Mouse (Mus musculus): ENCODE measurements around the gene Olfm1. TPM values are rescaled to one million over a fixed set of nuclear protein-coding genes. Genes with fewer than 3 reads are reported as not detected.

The Olfm1 gene
- polyA plus RNA-seq, 1 experiment from 2014 or later: 32.5 TPM

DNA sequence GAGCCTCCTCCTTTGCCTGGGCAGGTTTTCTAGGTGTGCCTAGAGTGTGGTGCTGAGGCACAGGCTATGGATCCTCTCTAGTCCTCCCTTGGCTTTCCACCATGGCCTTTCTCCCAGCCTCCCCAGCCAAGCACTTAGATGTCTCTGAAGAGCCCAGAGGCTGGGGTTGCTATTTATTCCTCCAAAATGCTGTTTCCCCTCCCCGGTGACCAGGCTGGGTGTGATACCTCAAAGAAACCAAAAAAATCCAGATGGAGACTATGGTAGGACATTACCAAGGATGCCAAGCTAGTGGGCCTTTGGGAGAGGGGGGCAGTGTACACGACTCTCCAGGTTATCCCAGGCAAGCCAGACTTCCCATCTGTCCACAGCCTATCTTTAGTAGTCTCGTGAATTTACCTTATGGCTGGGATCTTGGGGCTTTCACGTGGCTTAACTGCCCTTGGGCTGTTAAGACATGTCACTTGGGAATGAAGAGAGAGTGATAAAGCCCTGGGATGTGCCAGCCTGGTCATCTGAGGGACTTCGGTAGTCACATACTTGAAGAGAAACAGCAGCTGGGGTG is 23.5 kb downstream of the Olfm1 start:
- ATAC-seq (replicated peaks; ENCODE audit: insufficient number of reproducible peaks, low FRiP score, low TSS enrichment, low read depth): no peak
- H3K27ac ChIP-seq (replicated peaks; ENCODE audit: low read depth, low read length): no peak overlapping the region
- WGBS: 78% methylated on average over 5 of the region's 5 CpGs
- DNase-seq (ENCODE audit: low spot score): no peak
- H3K4me3 ChIP-seq (ENCODE audit: low read depth, low read length): no peak overlapping the region
- H3K4me1 ChIP-seq (ENCODE audit: control insufficient read depth, insufficient read depth, low read length): no peaks in the 10 kb centered on the region
- H3K9ac ChIP-seq (replicated peaks; ENCODE audit: low read length): no peak overlapping the region
- no peak overlapping the region for H3K4me2 ChIP-seq (ENCODE audit: low read depth, low read length)
- no peaks in the 10 kb centered on the region for H3K27me3 ChIP-seq (ENCODE audit: control insufficient read depth, insufficient read depth, low read length)
- no peaks in the 10 kb centered on the region; the same call in 1 of the 2 replicates for H3K36me3 ChIP-seq (replicated peaks; ENCODE audit: control insufficient read depth, insufficient read depth, low read depth, low read length)
- H3K9me3 ChIP-seq (replicated peaks; ENCODE audit: control insufficient read depth, low read length): no peaks in the 10 kb centered on the region

DNA sequence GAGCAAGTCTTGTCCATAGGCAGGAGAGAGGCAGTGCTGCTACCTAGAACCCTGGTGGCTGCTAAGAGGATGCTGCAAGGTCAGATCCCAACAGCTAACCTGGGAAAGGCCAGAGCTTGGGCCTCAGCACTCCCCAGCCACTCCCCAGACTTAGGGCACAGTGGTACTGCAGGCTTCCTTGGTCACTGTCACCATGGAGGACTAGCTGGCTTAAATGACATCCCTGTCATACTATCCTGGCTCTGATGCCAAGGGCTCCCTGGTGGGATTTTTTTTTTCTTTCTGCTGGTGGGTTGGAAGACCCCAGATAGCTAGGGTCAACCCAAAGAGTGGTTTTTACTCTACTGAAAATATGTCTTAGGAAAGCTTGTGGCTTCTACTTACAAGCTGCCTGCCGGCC is 25.0 kb downstream of the Olfm1 start:
- no peaks in the 10 kb centered on the region for H3K27me3 ChIP-seq (ENCODE audit: control insufficient read depth, insufficient read depth, low read length)
- 90% methylated on average over 1 of the region's 1 CpGs for WGBS
- no peak overlapping the region for H3K27ac ChIP-seq (replicated peaks; ENCODE audit: low read depth, low read length)
- no peak overlapping the region for H3K4me2 ChIP-seq (ENCODE audit: low read depth, low read length)
- ATAC-seq (replicated peaks; ENCODE audit: insufficient number of reproducible peaks, low FRiP score, low TSS enrichment, low read depth) (no peak), DNase-seq (ENCODE audit: low spot score) (no peak)
- H3K4me3 ChIP-seq (ENCODE audit: low read depth, low read length): no peak overlapping the region
- H3K36me3 ChIP-seq (replicated peaks; ENCODE audit: control insufficient read depth, insufficient read depth, low read depth, low read length): no peaks in the 10 kb centered on the region; the same call in 1 of the 2 replicates
- no peak overlapping the region for H3K9ac ChIP-seq (replicated peaks; ENCODE audit: low read length)
- H3K4me1 ChIP-seq (ENCODE audit: control insufficient read depth, insufficient read depth, low read length): no peaks in the 10 kb centered on the region
- H3K9me3 ChIP-seq (replicated peaks; ENCODE audit: control insufficient read depth, low read length): no peaks in the 10 kb centered on the region

DNA sequence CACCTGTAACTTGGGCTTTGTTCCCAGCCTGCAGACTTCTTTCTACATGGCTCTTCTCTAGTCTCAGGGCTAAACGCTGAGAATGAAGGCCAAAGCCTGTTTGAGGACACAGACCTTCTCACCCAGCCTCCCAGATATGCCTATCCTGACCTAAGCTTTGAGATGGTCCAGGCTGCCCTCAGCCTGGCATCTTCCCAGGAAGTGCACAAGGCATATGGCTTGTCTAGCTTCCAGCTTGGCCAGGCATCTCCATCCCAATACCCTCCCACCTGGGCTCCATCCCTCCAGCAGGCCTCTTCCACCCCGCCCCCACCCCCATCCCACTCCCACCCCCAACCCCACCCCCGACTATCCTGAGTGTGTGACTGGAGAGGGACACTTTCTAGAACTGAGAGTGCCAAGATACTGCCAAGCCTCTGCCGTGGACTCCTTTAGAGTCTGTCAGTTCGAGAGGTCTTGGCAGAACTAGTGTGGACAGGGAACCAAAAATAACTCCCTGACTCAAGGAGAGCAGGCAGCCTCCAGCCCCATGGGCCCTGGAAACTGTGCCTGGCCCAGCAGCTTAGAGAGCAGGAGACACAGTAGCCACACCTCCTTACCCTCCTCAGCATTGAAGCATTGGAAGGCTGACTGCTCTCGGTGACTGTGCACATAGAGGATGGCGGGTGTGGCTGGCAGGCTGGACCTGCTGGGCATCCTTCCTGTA is 26.0 kb downstream of the Olfm1 start:
- WGBS: 71% methylated on average over 7 of the region's 7 CpGs

DNA sequence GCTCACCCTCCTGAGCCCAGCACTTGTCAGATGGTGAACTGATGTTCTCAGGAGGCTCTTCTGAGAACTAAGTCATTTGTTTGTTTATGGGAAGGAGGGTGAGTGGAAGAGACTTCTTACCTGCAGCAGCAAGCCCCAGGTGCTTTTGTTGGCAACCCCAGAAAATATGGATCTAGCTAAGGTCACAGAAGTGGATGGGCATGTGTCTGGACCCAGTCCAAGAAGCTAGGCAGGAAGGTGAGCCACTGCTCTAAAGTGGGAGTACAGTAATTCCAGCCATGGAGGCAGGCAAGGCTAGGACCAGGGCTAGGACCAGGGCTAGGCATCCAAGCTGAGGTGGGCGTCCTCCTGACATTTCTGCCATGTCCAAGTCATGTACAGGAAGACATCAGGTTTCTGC is 26.8 kb downstream of the Olfm1 start:
- H3K4me1 ChIP-seq (ENCODE audit: control insufficient read depth, insufficient read depth, low read length): no peaks in the 10 kb centered on the region
- H3K36me3 ChIP-seq (replicated peaks; ENCODE audit: control insufficient read depth, insufficient read depth, low read depth, low read length): no peaks in the 10 kb centered on the region; the same call in 1 of the 2 replicates
- no peak overlapping the region for H3K4me2 ChIP-seq (ENCODE audit: low read depth, low read length)
- no peak overlapping the region for H3K27ac ChIP-seq (replicated peaks; ENCODE audit: low read depth, low read length)
- no peaks in the 10 kb centered on the region for H3K9me3 ChIP-seq (replicated peaks; ENCODE audit: control insufficient read depth, low read length)
- ATAC-seq (replicated peaks; ENCODE audit: insufficient number of reproducible peaks, low FRiP score, low TSS enrichment, low read depth) (no peak), DNase-seq (ENCODE audit: low spot score) (no peak)
- no peak overlapping the region for H3K4me3 ChIP-seq (ENCODE audit: low read depth, low read length)
- no peak overlapping the region for H3K9ac ChIP-seq (replicated peaks; ENCODE audit: low read length)
- 93% methylated on average over 1 of the region's 1 CpGs for WGBS
- no peaks in the 10 kb centered on the region for H3K27me3 ChIP-seq (ENCODE audit: control insufficient read depth, insufficient read depth, low read length)

More for the DNA sequence above, 26.0 kb downstream of the Olfm1 start:
- no peaks in the 10 kb centered on the region for H3K27me3 ChIP-seq (ENCODE audit: control insufficient read depth, insufficient read depth, low read length)
- no peak overlapping the region for H3K4me3 ChIP-seq (ENCODE audit: low read depth, low read length)
- no peak overlapping the region for H3K27ac ChIP-seq (replicated peaks; ENCODE audit: low read depth, low read length)
- no peaks in the 10 kb centered on the region; the same call in 1 of the 2 replicates for H3K36me3 ChIP-seq (replicated peaks; ENCODE audit: control insufficient read depth, insufficient read depth, low read depth, low read length)
- no peaks in the 10 kb centered on the region for H3K4me1 ChIP-seq (ENCODE audit: control insufficient read depth, insufficient read depth, low read length)
- no peak for ATAC-seq (replicated peaks; ENCODE audit: insufficient number of reproducible peaks, low FRiP score, low TSS enrichment, low read depth)
- no peak overlapping the region for H3K9ac ChIP-seq (replicated peaks; ENCODE audit: low read length)
- no peak for DNase-seq (ENCODE audit: low spot score)
- no peak overlapping the region for H3K4me2 ChIP-seq (ENCODE audit: low read depth, low read length)
- H3K9me3 ChIP-seq (replicated peaks; ENCODE audit: control insufficient read depth, low read length): no peaks in the 10 kb centered on the region

DNA sequence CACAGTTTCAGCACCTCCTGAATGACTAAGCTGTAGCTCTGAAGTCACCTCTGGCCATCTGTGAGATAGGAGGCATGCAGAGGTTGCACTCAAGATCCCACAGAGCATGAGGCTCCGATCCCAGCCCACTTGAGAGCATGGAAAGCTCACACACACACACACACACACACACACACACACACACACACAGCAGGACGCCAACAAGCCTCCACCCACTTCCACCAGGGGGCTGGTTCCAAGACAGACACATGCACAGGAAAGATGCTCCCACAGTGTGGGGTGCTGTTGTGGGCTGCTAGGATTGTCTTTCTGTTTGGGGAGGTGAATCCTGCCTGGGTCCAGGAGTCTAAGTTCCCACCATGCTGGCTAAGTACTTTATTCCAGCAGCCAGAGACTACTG is 29.0 kb downstream of the Olfm1 start:
- Histone ChIP-seq H3K36me3 (replicated peaks; ENCODE audit: control insufficient read depth, insufficient read depth, low read depth, low read length) (no peaks in the 10 kb centered on the region), H3K27me3 (ENCODE audit: control insufficient read depth, insufficient read depth, low read length) (no peaks in the 10 kb centered on the region), H3K9ac (replicated peaks; ENCODE audit: low read length) (no peak overlapping the region), H3K4me3 (ENCODE audit: low read depth, low read length) (no peak overlapping the region), H3K27ac (replicated peaks; ENCODE audit: low read depth, low read length) (no peak overlapping the region), H3K4me2 (ENCODE audit: low read depth, low read length) (no peak overlapping the region), H3K9me3 (replicated peaks; ENCODE audit: control insufficient read depth, low read length) (no peaks in the 10 kb centered on the region), H3K4me1 (ENCODE audit: control insufficient read depth, insufficient read depth, low read length) (no peaks in the 10 kb centered on the region)
- no peak for DNase-seq (ENCODE audit: low spot score)
- 72% methylated on average over 2 of the region's 2 CpGs for WGBS
- ATAC-seq (replicated peaks; ENCODE audit: insufficient number of reproducible peaks, low FRiP score, low TSS enrichment, low read depth): no peak

- WGBS: 66% methylated on average over 5 of the region's 5 CpGs
- no peaks in the 10 kb centered on the region for H3K36me3 ChIP-seq (replicated peaks; ENCODE audit: control insufficient read depth, insufficient read depth, low read depth, low read length)
Measured at GRCm38 (mm10) chr2:28224819-28225218, 32.0 kb downstream of the Olfm1 start.

DNA sequence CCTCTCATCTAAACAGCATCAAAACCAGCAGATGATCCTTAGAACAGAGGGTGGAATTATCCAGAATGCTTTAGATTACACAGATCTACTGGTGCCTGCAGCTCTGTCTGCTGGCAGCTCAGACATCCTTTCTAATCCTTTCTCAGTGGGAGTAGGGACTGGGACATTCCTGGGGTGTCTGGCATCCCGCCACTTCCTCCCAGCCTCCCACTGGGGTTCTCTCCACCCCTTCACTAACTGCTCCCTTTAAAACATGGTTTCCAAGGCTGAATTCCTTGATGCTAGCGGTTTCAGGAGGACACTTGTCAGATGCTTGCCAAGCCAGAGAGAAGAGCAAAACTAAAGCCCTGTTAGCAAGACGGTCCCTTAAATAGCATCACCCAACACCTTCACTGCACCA is 33.1 kb downstream of the Olfm1 start:
- Histone ChIP-seq H3K9me3 (replicated peaks; ENCODE audit: control insufficient read depth, low read length) (no peaks in the 10 kb centered on the region), H3K4me3 (ENCODE audit: low read depth, low read length) (no peak overlapping the region), H3K27ac (replicated peaks; ENCODE audit: low read depth, low read length) (no peak overlapping the region), H3K36me3 (replicated peaks; ENCODE audit: control insufficient read depth, insufficient read depth, low read depth, low read length) (no peaks in the 10 kb centered on the region), H3K9ac (replicated peaks; ENCODE audit: low read length) (no peak overlapping the region), H3K4me1 (ENCODE audit: control insufficient read depth, insufficient read depth, low read length) (no peaks in the 10 kb centered on the region), H3K27me3 (ENCODE audit: control insufficient read depth, insufficient read depth, low read length) (no peaks in the 10 kb centered on the region), H3K4me2 (ENCODE audit: low read depth, low read length) (no peak overlapping the region)
- 77% methylated on average over 3 of the region's 3 CpGs for WGBS
- DNase-seq (ENCODE audit: low spot score) (no peak), ATAC-seq (replicated peaks; ENCODE audit: insufficient number of reproducible peaks, low FRiP score, low TSS enrichment, low read depth) (no peak)

More at GRCm38 (mm10) chr2:28224819-28225218, 32.0 kb downstream of the Olfm1 start:
- no peak overlapping the region for H3K9ac ChIP-seq (replicated peaks; ENCODE audit: low read length)
- no peak overlapping the region for H3K27ac ChIP-seq (replicated peaks; ENCODE audit: low read depth, low read length)
- no peak for ATAC-seq (replicated peaks; ENCODE audit: insufficient number of reproducible peaks, low FRiP score, low TSS enrichment, low read depth)
- no peaks in the 10 kb centered on the region for H3K27me3 ChIP-seq (ENCODE audit: control insufficient read depth, insufficient read depth, low read length)
- no peaks in the 10 kb centered on the region for H3K4me1 ChIP-seq (ENCODE audit: control insufficient read depth, insufficient read depth, low read length)
- no peak overlapping the region for H3K4me3 ChIP-seq (ENCODE audit: low read depth, low read length)
- no peak overlapping the region for H3K4me2 ChIP-seq (ENCODE audit: low read depth, low read length)
- DNase-seq (ENCODE audit: low spot score): no peak
- no peaks in the 10 kb centered on the region for H3K9me3 ChIP-seq (replicated peaks; ENCODE audit: control insufficient read depth, low read length)

DNA sequence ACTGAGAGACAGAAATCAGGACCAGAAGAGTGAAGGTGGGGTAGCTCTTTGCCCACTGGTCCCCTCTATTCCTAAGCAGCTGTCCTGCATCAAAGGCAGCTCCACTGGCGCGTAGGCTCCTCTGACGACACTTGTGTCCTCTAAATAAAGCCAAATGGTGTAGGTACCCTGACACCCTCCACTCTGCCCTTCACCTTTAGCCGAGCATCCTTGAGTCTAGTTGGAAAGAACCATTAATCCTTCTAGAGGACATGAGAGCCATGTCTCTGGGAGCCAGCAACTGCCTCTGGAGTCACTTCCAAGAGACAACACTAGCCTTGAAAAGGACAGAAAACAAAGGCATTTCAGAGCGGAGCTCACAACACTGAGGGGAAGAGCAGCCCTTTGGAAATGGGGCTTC is 34.2 kb downstream of the Olfm1 start:
- DNase-seq (ENCODE audit: low spot score): no peak
- no peaks in the 10 kb centered on the region for H3K27me3 ChIP-seq (ENCODE audit: control insufficient read depth, insufficient read depth, low read length)
- H3K4me3 ChIP-seq (ENCODE audit: low read depth, low read length): no peak overlapping the region
- H3K9ac ChIP-seq (replicated peaks; ENCODE audit: low read length): no peak overlapping the region
- H3K9me3 ChIP-seq (replicated peaks; ENCODE audit: control insufficient read depth, low read length): no peaks in the 10 kb centered on the region
- H3K36me3 ChIP-seq (replicated peaks; ENCODE audit: control insufficient read depth, insufficient read depth, low read depth, low read length): no peaks in the 10 kb centered on the region
- WGBS: 66% methylated on average over 5 of the region's 5 CpGs
- H3K4me2 ChIP-seq (ENCODE audit: low read depth, low read length): no peak overlapping the region
- H3K27ac ChIP-seq (replicated peaks; ENCODE audit: low read depth, low read length): no peak overlapping the region
- ATAC-seq (replicated peaks; ENCODE audit: insufficient number of reproducible peaks, low FRiP score, low TSS enrichment, low read depth): no peak
- no peaks in the 10 kb centered on the region for H3K4me1 ChIP-seq (ENCODE audit: control insufficient read depth, insufficient read depth, low read length)
